In genomic region chr4:45054862-45055261, GRCm38 (mm10) we compare ENCODE assay signal across 7 mouse cellular contexts. TPM values are rescaled to one million over a fixed set of nuclear protein-coding genes. Genes with fewer than 3 reads are reported as not detected.
DNase-seq lines count a peak whose midpoint lies in the region; ATAC-seq and TF ChIP-seq lines count a peak whose summit lies in the region.

No protein-coding gene starts in this region.

- H3K9ac ChIP-seq in hindbrain, embryonic 14.5 days = no peak overlapping the region
- H3K9ac ChIP-seq in hindbrain, embryonic 12.5 days = no peak overlapping the region

- no peak for TF ChIP-seq POLR2A in lung, adult 2 months (IDR thresholded peaks at IDR 0.05; ENCODE audit: borderline replicate concordance, extremely low read depth, low read depth, low read length)

- no peaks in the 10 kb centered on the region for H3K27me3 ChIP-seq in hindbrain, embryonic 14.5 days (ENCODE audit: control insufficient read depth, insufficient read depth, low read length)
- no peaks in the 10 kb centered on the region for H3K27me3 ChIP-seq in hindbrain, embryonic 12.5 days

- no peak overlapping the region for H3K27ac ChIP-seq in hindbrain, embryonic 14.5 days
- H3K27ac ChIP-seq in hindbrain, embryonic 12.5 days = no peak overlapping the region

- DNase-seq in hindbrain, embryonic 14.5 days (ENCODE audit: low spot score) = no peak
- DNase-seq in thymus, postnatal 14 days = peak; percentile 10
- no peak for DNase-seq in thymus, postnatal 25 days
- peak; percentile 38 to 42 for DNase-seq in cerebellum, postnatal 25 days
- no peak for DNase-seq in lung, adult 2 months
- DNase-seq in left cerebral cortex, postnatal 36 days (ENCODE audit: low spot score in 2 of 2) = no peak

- no peak overlapping the region for H3K4me3 ChIP-seq in hindbrain, embryonic 14.5 days (replicated peaks; ENCODE audit: low read length)
- no peak overlapping the region for H3K4me3 ChIP-seq in hindbrain, embryonic 12.5 days
- H3K4me3 ChIP-seq in lung, adult 2 months (replicated peaks; ENCODE audit: extremely low read depth, low read depth, low read length) = no peak overlapping the region

- no peaks in the 10 kb centered on the region for H3K9me3 ChIP-seq in hindbrain, embryonic 14.5 days (ENCODE audit: control insufficient read depth, low read length)
- no peaks in the 10 kb centered on the region for H3K9me3 ChIP-seq in hindbrain, embryonic 12.5 days (replicated peaks)

- H3K4me2 ChIP-seq in hindbrain, embryonic 14.5 days (replicated peaks) = no peak overlapping the region
- H3K4me2 ChIP-seq in hindbrain, embryonic 12.5 days (replicated peaks) = no peak overlapping the region

- 0 out of 2 replicates have a peak, but pooled peaks have one; percentile 34 for ATAC-seq in hindbrain, embryonic 14.5 days (ENCODE audit: low FRiP score)
- no peak for ATAC-seq in hindbrain, embryonic 12.5 days (ENCODE audit: low FRiP score)

- intact Hi-C loops in left cerebral cortex, postnatal 36 days (cut with DNase I) = no loop called here

- no peaks in the 10 kb centered on the region for H3K4me1 ChIP-seq in hindbrain, embryonic 14.5 days (replicated peaks; ENCODE audit: control insufficient read depth, insufficient read depth, low read length)
- H3K4me1 ChIP-seq in hindbrain, embryonic 12.5 days = no peaks in the 10 kb centered on the region
- no peaks in the 10 kb centered on the region for H3K4me1 ChIP-seq in lung, adult 2 months (ENCODE audit: control insufficient read depth, insufficient read depth, low read length)

- WGBS in hindbrain, embryonic 14.5 days = 51% methylated on average over 3 of the region's 3 CpGs
- WGBS in hindbrain, embryonic 12.5 days = 47% methylated on average over 3 of the region's 3 CpGs
- 49% methylated on average over 3 of the region's 3 CpGs for WGBS in lung, adult 2 months

- TF ChIP-seq CTCF in lung, adult 2 months (IDR thresholded peaks at IDR 0.05; ENCODE audit: insufficient read depth, low read length) = no peak

- H3K36me3 ChIP-seq in hindbrain, embryonic 14.5 days (replicated peaks; ENCODE audit: control insufficient read depth, insufficient read depth) = peaks cover 62% of the 10 kb centered on the region
- H3K36me3 ChIP-seq in hindbrain, embryonic 12.5 days = peaks cover 42% of the 10 kb centered on the region

RNA-seq across cellular contexts. Expression of gene Fbxo10, which starts 29.5 kb away (rescaled TPM):
- polyA plus RNA-seq in hindbrain, embryonic 14.5 days (2014; fragmentation: Nextera tagmentation; extraction: Ambion mirVana) = 14.4 and 14.6 TPM in 2 replicates
- 17.5 and 17.6 TPM in 2 replicates for polyA plus RNA-seq in hindbrain, embryonic 12.5 days (2016; fragmentation: Nextera tagmentation; extraction: Ambion mirVana)
- 13.0 and 15.2 TPM in 2 replicates for polyA plus RNA-seq in lung, adult 2 months (2012; rRNA removed)
- total RNA-seq in left cerebral cortex, postnatal 36 days (2021) = 10 to 100 TPM; 30.3 to 34.8 TPM

RNA-seq across cellular contexts. Expression of gene Polr1e, which starts 36.5 kb away (rescaled TPM):
- polyA plus RNA-seq in hindbrain, embryonic 14.5 days (2014; fragmentation: Nextera tagmentation; extraction: Ambion mirVana) = 32.0 and 37.2 TPM in 2 replicates
- 38.6 and 46.9 TPM in 2 replicates for polyA plus RNA-seq in hindbrain, embryonic 12.5 days (2016; fragmentation: Nextera tagmentation; extraction: Ambion mirVana)
- 2.2 and 3.8 TPM in 2 replicates for polyA plus RNA-seq in lung, adult 2 months (2012; rRNA removed)
- 10 to 100 TPM; 10.9 to 13.5 TPM for total RNA-seq in left cerebral cortex, postnatal 36 days (2021)

RNA-seq across cellular contexts. Expression of gene Zbtb5, which starts 42.6 kb away (rescaled TPM):
- polyA plus RNA-seq in hindbrain, embryonic 14.5 days (2014; fragmentation: Nextera tagmentation; extraction: Ambion mirVana) = 45.7 and 48.7 TPM in 2 replicates
- 51.0 and 53.1 TPM in 2 replicates for polyA plus RNA-seq in hindbrain, embryonic 12.5 days (2016; fragmentation: Nextera tagmentation; extraction: Ambion mirVana)
- 8.5 and 12.5 TPM in 2 replicates for polyA plus RNA-seq in lung, adult 2 months (2012; rRNA removed)
- total RNA-seq in left cerebral cortex, postnatal 36 days (2021) = 1 to 10 TPM; 8.0 to 8.8 TPM

RNA-seq across cellular contexts. Expression of gene Tomm5, which starts 53.1 kb away (rescaled TPM):
- 166 and 176 TPM in 2 replicates for polyA plus RNA-seq in hindbrain, embryonic 14.5 days (2014; fragmentation: Nextera tagmentation; extraction: Ambion mirVana)
- 137 and 148 TPM in 2 replicates for polyA plus RNA-seq in hindbrain, embryonic 12.5 days (2016; fragmentation: Nextera tagmentation; extraction: Ambion mirVana)
- 37.3 and 48.5 TPM in 2 replicates for polyA plus RNA-seq in lung, adult 2 months (2012; rRNA removed)
- 10 to 100 TPM; 63.4 to 70.2 TPM for total RNA-seq in left cerebral cortex, postnatal 36 days (2021)

Comparison
In these comparisons a context has a peak if more than half of its experiments do, and no peak if none do; other contexts are left out.
1. DNase-seq: peak in thymus, postnatal 14 days (single experiment) and cerebellum, postnatal 25 days (2 of 2); none in hindbrain, embryonic 14.5 days (single experiment), thymus, postnatal 25 days (single experiment), lung, adult 2 months (single experiment) and left cerebral cortex, postnatal 36 days (0 of 2).